Mouse (Mus musculus) Muller cell, postnatal 12 days (primary cell): ENCODE data around the gene Tmem274.

Experiments
- DNase-seq: peaks from one replicate; pipeline ENCODE4 v3.0.0-alpha.2; 2015; ENCODE audit errors: inconsistent ontology term

Tmem274 gene

GRCm38 (mm10) chr4:149525170-149525569 is 48.0 kb downstream of the Tmem274 start:
- no peak for DNase-seq

GRCm38 (mm10) chr4:149525811-149526210 is 48.6 kb downstream of the Tmem274 start:
- no peak for DNase-seq

- no peak for DNase-seq
Observed at GRCm38 (mm10) chr4:149526330-149526729, 49.2 kb downstream of the Tmem274 start.

GRCm38 (mm10) chr4:149527621-149528354 is 50.6 kb downstream of the Tmem274 start:
- DNase-seq, result peak; percentile 51

- no peak for DNase-seq
Observed at GRCm38 (mm10) chr4:149529691-149530090, 52.5 kb downstream of the Tmem274 start.
